In genomic region chr11:17665624-17666552, GRCm38 (mm10) we compare ENCODE assay signal across 28 mouse cellular contexts.
DNase-seq lines count a peak whose midpoint lies in the region; ATAC-seq and TF ChIP-seq lines count a peak whose summit lies in the region.
"Had no signal": no experiment of that assay in that cellular context is flagged by ENCODE, and none has a peak within 500 bp of the region (broad histone marks: within the 10 kb centered on the region; RNA-seq: fewer than 3 reads in every experiment).

No protein-coding gene starts in this region.

- no peak overlapping the region for H3K27ac ChIP-seq in forebrain, embryonic 15.5 days (replicated peaks)
- no peak overlapping the region for H3K27ac ChIP-seq in forebrain, embryonic 10.5 days
- H3K27ac ChIP-seq in stomach, embryonic 15.5 days, result peak overlapping the region; percentile 44; the same call in 1 of the 2 replicates
- no peak overlapping the region for H3K27ac ChIP-seq in stomach, postnatal 0 days (replicated peaks)
- H3K27ac ChIP-seq: heart, adult 2 months; heart, embryonic 13.5 days; hindbrain, postnatal 0 days; macrophage; midbrain, embryonic 15.5 days; neural tube, embryonic 13.5 days had no signal

- H3K36me3 ChIP-seq in forebrain, embryonic 15.5 days, result no peaks in the 10 kb centered on the region
- no peaks in the 10 kb centered on the region for H3K36me3 ChIP-seq in forebrain, embryonic 10.5 days (replicated peaks)
- no peaks in the 10 kb centered on the region for H3K36me3 ChIP-seq in stomach, embryonic 15.5 days
- H3K36me3 ChIP-seq in stomach, postnatal 0 days (ENCODE audit: control insufficient read depth, insufficient read depth, low read length), result no peaks in the 10 kb centered on the region
- H3K36me3 ChIP-seq: G1E; heart, embryonic 13.5 days; midbrain, embryonic 15.5 days; neural tube, embryonic 13.5 days had no signal

- no peak for TF ChIP-seq EP300 in stomach, postnatal 0 days (optimal IDR thresholded peaks at IDR 0.05)

- ATAC-seq in forebrain, embryonic 15.5 days (replicated peaks), result peak; percentile 53; the same call in 1 of the 2 replicates
- ATAC-seq in stomach, embryonic 15.5 days (ENCODE audit: insufficient read depth, low FRiP score, low read depth), result no peak
- ATAC-seq in stomach, postnatal 0 days (ENCODE audit: low FRiP score, low TSS enrichment), result no peak
- ATAC-seq: hindbrain, postnatal 0 days; intestine, embryonic 16.5 days; liver, postnatal 0 days; midbrain, embryonic 15.5 days had no signal

- no peak for DNase-seq in forebrain, embryonic 10.5 days (ENCODE audit: extremely low spot score, low spot score)
- DNase-seq in stomach, postnatal 0 days (ENCODE audit: low spot score), result no peak
- DNase-seq in large intestine, adult 2 months (ENCODE audit: low read depth, low spot score), result peak; percentile 53
- no peak for DNase-seq in cerebellum, postnatal 36 days
- DNase-seq in spleen, postnatal 10 days (ENCODE audit: low spot score in 2 of 2), result no peak
- DNase-seq: adrenal gland, postnatal 10 days; B cell, adult 2 months; cerebellum, adult 2 months; cerebellum, postnatal 25 days; embryo, embryonic 11 days; gastrocnemius, postnatal 36 days; heart, adult 2 months; heart, postnatal 14 days; kidney, adult 9 months; kidney, postnatal 36 days; layer of hippocampus, adult 9-11 months; liver, postnatal 0 days had no signal

- no peak for TF ChIP-seq CTCF in stomach, postnatal 0 days (IDR thresholded peaks at IDR 0.05; ENCODE audit: low read depth)

- no peak overlapping the region for H3K9ac ChIP-seq in forebrain, embryonic 15.5 days (replicated peaks)
- H3K9ac ChIP-seq in stomach, embryonic 15.5 days, result no peak overlapping the region
- no peak overlapping the region for H3K9ac ChIP-seq in stomach, postnatal 0 days (ENCODE audit: low read length)
- H3K9ac ChIP-seq: heart, embryonic 13.5 days; liver, postnatal 0 days; midbrain, embryonic 15.5 days; neural tube, embryonic 13.5 days had no signal

- H3K4me2 ChIP-seq in forebrain, embryonic 15.5 days (replicated peaks), result no peak overlapping the region
- H3K4me2 ChIP-seq in stomach, embryonic 15.5 days, result no peak overlapping the region
- H3K4me2 ChIP-seq in stomach, postnatal 0 days (replicated peaks; ENCODE audit: low read depth), result no peak overlapping the region
- H3K4me2 ChIP-seq: heart, embryonic 13.5 days; midbrain, embryonic 15.5 days; neural tube, embryonic 13.5 days had no signal

- peaks cover 18% of the 10 kb centered on the region; the same call in 1 of the 2 replicates for H3K4me1 ChIP-seq in forebrain, embryonic 15.5 days
- H3K4me1 ChIP-seq in forebrain, embryonic 10.5 days, result no peaks in the 10 kb centered on the region
- H3K4me1 ChIP-seq in stomach, embryonic 15.5 days, result no peaks in the 10 kb centered on the region
- H3K4me1 ChIP-seq in stomach, postnatal 0 days (replicated peaks; ENCODE audit: control insufficient read depth, insufficient read depth), result no peaks in the 10 kb centered on the region
- H3K4me1 ChIP-seq: midbrain, embryonic 15.5 days; neural tube, embryonic 13.5 days had no signal

- H3K4me3 ChIP-seq in forebrain, embryonic 15.5 days, result no peak overlapping the region
- H3K4me3 ChIP-seq in forebrain, embryonic 10.5 days, result no peak overlapping the region
- no peak overlapping the region for H3K4me3 ChIP-seq in stomach, embryonic 15.5 days (replicated peaks)
- no peak overlapping the region for H3K4me3 ChIP-seq in stomach, postnatal 0 days (ENCODE audit: low read depth, low read length)
- H3K4me3 ChIP-seq: heart, adult 2 months; heart, embryonic 13.5 days; midbrain, embryonic 15.5 days; myocyte; neural tube, embryonic 13.5 days had no signal

- 46% methylated on average over 11 of the region's 11 CpGs for WGBS in forebrain, embryonic 15.5 days
- 92% methylated on average over 11 of the region's 11 CpGs for WGBS in forebrain, embryonic 10.5 days
- 53% methylated on average over 11 of the region's 11 CpGs for WGBS in stomach, embryonic 15.5 days
- WGBS in stomach, postnatal 0 days, result 51% methylated on average over 11 of the region's 11 CpGs
- WGBS in large intestine, adult 2 months, result 63% methylated on average over 11 of the region's 11 CpGs

- H3K9me3 ChIP-seq in forebrain, embryonic 15.5 days, result no peaks in the 10 kb centered on the region
- H3K9me3 ChIP-seq in forebrain, embryonic 10.5 days, result no peaks in the 10 kb centered on the region
- no peaks in the 10 kb centered on the region for H3K9me3 ChIP-seq in stomach, embryonic 15.5 days
- no peaks in the 10 kb centered on the region for H3K9me3 ChIP-seq in stomach, postnatal 0 days (ENCODE audit: control insufficient read depth, low read length)
- H3K9me3 ChIP-seq: G1E; heart, embryonic 13.5 days; midbrain, embryonic 15.5 days; neural tube, embryonic 13.5 days had no signal

- H3K27me3 ChIP-seq in forebrain, embryonic 15.5 days, result no peaks in the 10 kb centered on the region
- no peaks in the 10 kb centered on the region for H3K27me3 ChIP-seq in forebrain, embryonic 10.5 days (ENCODE audit: poor library complexity, severe bottlenecking)
- no peaks in the 10 kb centered on the region for H3K27me3 ChIP-seq in stomach, embryonic 15.5 days (replicated peaks)
- no peaks in the 10 kb centered on the region for H3K27me3 ChIP-seq in stomach, postnatal 0 days (ENCODE audit: control insufficient read depth, insufficient read depth, low read length)
- H3K27me3 ChIP-seq: CH12.LX; heart, embryonic 13.5 days; midbrain, embryonic 15.5 days; neural tube, embryonic 13.5 days had no signal
